Mouse (Mus musculus): ENCODE measurements around the gene Idnk.

Gene Idnk

DNA sequence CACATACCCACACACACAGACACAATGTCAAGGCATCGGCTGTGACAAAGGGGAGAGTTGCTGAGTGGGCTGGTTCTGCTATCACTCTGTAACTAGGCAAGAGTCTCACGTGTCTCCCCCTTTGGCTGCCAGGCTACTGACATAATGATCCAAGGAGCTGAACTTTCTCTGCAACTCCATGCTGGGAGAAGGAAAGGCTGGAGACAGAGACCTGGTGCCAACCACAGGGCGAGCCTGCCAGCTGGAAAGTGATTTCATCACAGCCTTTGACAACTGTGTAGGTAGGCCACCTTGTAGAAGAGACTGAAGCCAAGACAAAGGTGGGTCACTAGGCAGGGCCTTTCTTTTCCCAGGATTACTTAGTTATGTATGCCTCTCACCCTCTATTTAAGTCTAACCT is 39.8 kb downstream of the Idnk start:
- no peak for DNase-seq

DNA sequence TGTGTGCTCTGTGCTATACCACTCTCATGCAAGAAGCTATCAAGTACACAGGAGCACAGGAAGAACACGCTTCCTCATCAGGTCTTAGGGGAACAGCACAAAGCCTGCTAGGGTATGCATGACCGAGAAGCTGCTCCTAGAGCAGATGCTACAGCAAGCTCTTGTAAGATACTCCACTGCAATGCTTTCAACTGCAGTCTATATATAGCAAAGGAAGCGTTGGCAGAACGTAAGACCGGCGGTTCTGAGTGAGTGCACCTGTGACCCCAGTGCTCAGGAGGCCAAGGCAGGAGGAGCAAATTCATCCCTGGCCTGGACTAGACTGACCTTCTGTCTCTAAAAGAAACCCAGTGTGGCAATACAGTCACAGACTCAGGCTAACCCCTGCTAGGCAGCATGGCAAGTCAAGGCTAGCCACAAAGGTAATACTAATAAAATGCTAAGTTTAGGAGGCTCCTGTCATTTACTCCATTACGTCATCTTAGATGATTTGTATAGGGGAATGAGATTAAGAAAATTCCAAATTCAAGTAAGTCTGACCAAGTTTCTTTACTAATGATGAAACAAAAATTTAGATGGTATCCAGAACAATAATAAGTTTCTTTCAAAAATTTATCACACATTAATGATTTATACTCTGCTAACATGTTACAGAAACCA is 40.7 kb downstream of the Idnk start:
- no peak for DNase-seq

DNA sequence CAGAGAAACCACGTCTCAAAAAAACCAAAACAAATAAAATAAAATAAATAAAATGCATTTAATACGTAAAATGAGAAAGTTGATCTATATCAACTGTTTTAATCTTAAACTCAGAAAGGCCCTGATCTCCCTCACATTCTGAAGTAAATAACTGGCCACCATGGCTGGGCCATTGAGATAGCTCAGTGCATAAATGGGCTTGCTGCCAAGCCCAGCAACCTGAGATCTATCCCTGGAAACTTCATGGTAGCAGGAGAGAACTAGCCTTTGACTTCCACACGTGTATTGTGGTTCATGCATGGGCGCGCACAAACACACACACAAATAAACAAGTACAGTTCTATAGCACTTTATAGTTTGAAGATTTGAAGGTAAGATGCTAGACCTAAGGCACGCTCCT is 43.9 kb downstream of the Idnk start:
- DNase-seq, result no peak

DNA sequence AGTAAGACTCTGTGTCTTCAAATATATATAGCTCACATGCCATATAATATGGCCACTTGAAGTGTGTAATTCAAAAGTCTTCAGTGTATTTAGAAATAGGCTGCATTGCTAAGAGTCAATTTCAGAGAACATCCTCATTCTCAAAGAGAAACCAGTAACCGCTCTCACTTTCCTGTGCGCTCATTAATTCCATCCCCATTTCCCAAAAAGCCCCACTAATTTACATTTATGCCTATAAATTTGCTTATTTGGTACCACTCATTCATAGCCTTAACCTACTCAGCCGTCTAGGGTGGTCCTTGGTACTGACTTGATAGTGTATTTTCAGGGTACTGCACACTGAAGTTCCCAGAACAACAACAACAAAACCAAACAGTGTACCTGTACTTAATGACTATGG is 44.5 kb downstream of the Idnk start:
- DNase-seq, result no peak

DNA sequence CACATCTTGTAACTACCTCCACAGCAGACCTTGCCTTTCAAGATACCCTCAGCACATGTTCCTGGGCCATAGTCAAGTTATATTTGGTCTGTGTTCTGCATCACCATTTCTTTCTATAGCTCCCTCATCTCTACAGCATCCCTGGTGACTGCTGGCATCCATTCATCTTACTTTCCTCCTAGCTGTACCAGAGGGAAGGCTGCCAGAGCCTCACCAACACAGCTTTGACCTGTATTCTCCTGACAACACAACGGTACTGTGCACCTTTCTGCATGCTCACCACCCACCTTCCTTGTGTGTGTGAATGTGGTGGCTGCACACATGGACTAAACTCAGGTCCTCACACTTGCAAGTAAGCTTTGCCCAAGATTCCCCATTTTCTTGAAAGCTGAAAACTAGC is 45.5 kb downstream of the Idnk start:
- DNase-seq, result peak; percentile 73 to 83

DNA sequence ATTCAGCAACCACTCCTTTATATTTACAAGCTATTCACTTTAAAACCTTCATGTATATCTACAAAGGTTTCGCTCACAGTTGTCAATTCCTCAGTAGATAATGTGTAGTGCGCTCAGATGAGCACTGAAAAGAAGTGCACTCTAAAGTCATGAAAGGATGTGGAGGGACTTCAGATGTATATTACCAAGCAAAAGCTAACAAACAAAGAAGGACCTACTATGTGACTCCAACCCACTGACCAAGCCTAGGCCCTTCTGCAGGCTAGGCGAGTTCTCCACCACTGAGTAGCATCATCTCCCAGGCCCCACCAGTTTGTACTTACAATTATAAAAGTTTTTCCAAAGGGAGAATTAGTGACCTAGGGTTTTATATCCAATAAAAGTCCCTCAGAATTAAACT is 46.8 kb downstream of the Idnk start:
- no peak for DNase-seq

DNA sequence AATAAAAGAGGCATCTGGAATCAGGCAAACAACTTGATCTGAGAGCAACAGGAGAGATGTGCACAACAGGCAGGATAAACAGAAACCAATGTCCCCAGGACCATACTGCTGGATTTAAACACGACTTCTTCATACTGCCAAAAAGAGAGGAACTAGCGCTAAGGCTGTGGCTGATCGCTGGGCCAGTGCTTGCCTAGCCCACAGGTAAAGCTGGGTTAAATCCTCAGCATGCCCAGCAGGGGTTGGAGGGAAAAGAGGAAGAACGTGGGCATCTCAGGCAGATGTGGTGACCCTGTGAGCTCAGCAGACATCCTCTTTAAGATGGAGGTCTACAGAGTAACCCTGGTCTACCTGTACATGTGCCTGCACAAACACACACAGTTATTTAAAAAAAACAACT is 47.5 kb downstream of the Idnk start:
- no peak for DNase-seq

DNA sequence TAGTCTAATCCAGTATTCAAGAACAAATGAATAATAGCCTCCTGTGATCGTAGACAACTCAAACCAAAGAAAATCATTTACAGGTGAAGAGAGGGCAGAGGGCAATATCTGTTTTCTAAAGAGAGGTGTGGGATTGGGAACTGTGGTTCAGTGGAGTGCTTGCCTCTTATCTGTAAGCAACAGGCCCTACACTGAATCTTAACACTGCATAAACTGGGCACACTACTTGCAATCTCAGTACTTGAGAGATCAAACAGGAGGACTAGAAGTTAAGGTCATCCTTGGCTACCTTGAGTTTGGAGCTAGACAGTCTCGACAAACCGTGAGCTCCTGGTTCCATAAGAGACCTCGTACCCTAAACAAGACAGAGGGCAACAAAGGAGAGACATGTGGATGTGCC is 48.6 kb downstream of the Idnk start:
- no peak for DNase-seq

DNA sequence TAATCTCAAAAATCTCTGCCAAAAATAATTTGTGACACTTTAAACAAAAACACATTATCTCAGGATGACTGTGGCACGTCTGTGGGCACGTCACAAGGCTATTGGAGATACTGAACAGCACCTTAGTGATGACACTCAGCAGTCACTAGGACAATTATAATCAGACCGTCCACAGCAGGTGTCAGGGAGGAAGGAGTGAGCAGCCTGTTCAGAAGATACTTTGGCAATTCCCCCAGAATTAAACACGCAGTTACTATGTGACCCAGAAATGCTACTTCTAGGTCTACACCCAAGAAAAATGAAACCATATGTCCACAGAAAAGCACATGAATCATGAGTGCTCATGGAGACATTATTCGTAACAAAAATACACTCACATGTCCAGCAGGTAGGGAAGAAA is 53.0 kb downstream of the Idnk start:
- DNase-seq, result peak; percentile 65 to 73

DNA sequence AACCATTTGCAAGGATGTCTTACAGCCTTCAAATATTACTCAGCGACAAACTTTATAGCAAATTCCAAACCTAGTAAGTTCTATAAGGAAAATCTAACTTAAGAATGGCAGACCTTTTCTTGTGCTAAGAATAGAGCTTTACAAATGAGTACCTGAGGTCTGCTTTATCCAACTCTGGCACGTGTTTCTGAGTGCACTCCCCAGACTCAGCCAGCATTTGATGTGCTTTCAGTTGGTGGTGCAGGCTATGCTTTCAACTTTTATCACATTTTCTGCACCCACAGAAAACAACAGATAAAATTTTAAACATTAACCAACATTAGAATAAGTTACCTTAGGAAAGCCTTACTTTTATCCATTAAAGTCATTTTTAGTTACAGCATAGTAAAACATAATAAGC is 55.1 kb downstream of the Idnk start:
- no peak for DNase-seq

DNA sequence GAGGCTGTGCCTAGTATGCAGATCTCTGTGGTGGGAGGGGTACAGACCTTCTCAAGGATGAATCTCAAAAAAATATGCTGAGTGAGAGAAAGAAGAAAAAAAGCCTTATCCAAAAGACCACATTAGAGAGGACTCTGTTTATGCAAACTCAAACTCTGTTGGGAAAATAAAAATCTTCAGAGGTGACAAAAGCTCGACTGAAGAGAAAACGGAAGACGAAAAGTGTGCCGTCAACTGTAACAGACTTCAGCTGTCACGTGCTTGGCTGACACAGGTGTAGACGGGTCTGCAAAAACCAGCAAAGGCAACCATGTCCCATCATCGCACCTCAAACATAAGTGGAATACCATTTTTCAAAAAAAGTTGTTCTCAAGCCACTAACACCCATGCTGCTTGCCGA is 56.4 kb downstream of the Idnk start:
- no peak for DNase-seq
